ENCODE assay signal across 8 mouse cellular contexts in the genomic region with DNA sequence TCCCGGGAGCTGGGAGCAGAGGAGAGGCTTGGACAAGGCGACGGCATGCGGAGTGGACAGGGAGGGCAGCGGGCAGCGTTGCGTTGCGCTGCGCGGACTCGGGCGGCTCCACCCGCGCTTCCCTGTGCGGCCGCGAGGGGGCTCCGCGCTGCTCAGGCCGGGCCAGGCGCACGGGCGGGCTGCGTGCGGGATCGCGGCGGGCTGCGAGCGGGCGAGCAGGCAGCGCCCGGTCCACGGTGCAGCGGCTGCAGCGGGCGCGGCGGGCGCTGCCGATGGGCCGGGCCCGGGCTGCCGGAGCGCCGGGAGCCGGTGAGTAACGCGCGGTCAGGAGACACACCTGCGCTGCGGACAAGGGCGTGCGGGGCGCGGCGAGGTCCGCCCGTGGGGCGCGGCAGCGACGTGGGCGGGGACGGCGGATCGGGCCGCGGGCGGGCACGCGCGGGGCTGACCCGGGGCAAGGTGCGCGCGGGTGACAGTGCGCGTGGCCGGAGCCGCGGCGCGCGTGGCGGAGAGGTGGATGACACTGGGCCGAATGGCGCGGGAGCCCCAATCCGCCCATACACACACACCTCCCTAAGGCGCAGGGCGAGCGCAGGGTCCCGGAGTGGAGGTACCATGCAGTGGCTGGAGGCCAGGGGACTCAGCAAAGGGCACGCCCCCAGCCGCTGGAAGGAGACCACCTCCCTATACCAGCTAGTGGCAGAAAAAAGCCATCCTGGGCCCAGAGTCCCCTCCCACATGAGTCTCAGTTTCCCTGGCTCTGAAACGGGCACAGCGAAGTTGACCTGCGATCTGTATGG. TPM values are rescaled to one million over a fixed set of nuclear protein-coding genes. Genes with fewer than 3 reads are reported as not detected.
DNase-seq lines count a peak whose midpoint lies in the region; ATAC-seq lines count a peak whose summit lies in the region.

Gene Rasgef1c, plus strand, starts transcription at position 177 of the 800 bp plus-strand sequence.

- 2% methylated on average over 92 of the region's 99 CpGs for WGBS in hindbrain, embryonic 13.5 days

- no peaks in the 10 kb centered on the region for H3K36me3 ChIP-seq in hindbrain, embryonic 13.5 days

- peak; percentile 93 for ATAC-seq in hindbrain, embryonic 13.5 days (ENCODE audit: low FRiP score)

- H3K4me3 ChIP-seq in hindbrain, embryonic 13.5 days: peak within 1 kb of the TSS; percentile 72

- peaks cover 5% of the 10 kb centered on the region for H3K4me1 ChIP-seq in hindbrain, embryonic 13.5 days (replicated peaks)

- peak within 1 kb of the TSS; percentile 40; the same call in 1 of the 2 replicates for H3K27ac ChIP-seq in hindbrain, embryonic 13.5 days

- peak within 1 kb of the TSS; percentile 89 for H3K9ac ChIP-seq in hindbrain, embryonic 13.5 days

- peaks cover 7% of the 10 kb centered on the region; the same call in 1 of the 2 replicates for H3K9me3 ChIP-seq in hindbrain, embryonic 13.5 days

- peaks cover 36% of the 10 kb centered on the region for H3K27me3 ChIP-seq in hindbrain, embryonic 13.5 days

- peak; percentile 67 for DNase-seq in R1 (ENCODE audit: low read depth, low spot score)
- DNase-seq in cerebellum, postnatal 25 days: peak; percentile 94 to 96
- DNase-seq in frontal cortex, postnatal 25 days (ENCODE audit: low spot score in 2 of 2): peak; percentile 63 to 68
- peak; percentile 65 to 71 for DNase-seq in layer of hippocampus, postnatal 36 days
- peak; percentile 73 for DNase-seq in lung, postnatal 10 days
- peak; percentile 32 for DNase-seq in retina, adult 2 months (ENCODE audit: low read depth, low spot score)
- DNase-seq in thymus, postnatal 4 days: peak; percentile 83

- peak within 1 kb of the TSS; percentile 90 for H3K4me2 ChIP-seq in hindbrain, embryonic 13.5 days

RNA-seq across cellular contexts. Expression of gene Rasgef1c, which starts in this region (rescaled TPM):
- 14.4 and 16.5 TPM in 2 replicates for polyA plus RNA-seq in hindbrain, embryonic 13.5 days (2015; fragmentation: Nextera tagmentation; extraction: Ambion mirVana)
- 1 to 10 TPM; 1.2 to 1.6 TPM for total RNA-seq in layer of hippocampus, postnatal 36 days (2021)

Comparison
In these comparisons a context has a peak if more than half of its experiments do, and no peak if none do; other contexts are left out.
1. Peak in every context shown above with its lines: DNase-seq, ATAC-seq, H3K4me3 ChIP-seq and H3K27ac ChIP-seq.
2. DNase-seq: peak in every context shown above with its lines; median percentile 95 in cerebellum, postnatal 25 days; 83 in thymus, postnatal 4 days; 73 in lung, postnatal 10 days; 68 in layer of hippocampus, postnatal 36 days; 67 in R1; 66 in frontal cortex, postnatal 25 days; 32 in retina, adult 2 months.